Mouse (Mus musculus) liver, adult 2 months (tissue): ENCODE measurements at regions not wholly inside any gene's neighbourhood (a gene's known extent, or its start where the extent isn't known, plus 50 kb on each side); places are given as distances from the start of the nearest gene placed in this dataset.

Source experiments
- DNase-seq: peaks from one replicate; pipeline ENCODE4 v3.0.0-alpha.2; 2011; ENCODE audit warnings: low read depth, low spot score; ENCODE audit errors: extremely low read depth
- H3K27ac ChIP-seq: fragments of 200-500 bp; replicated peaks from 2 replicates; pipeline ENCODE4 v1.5.1; 2012; ENCODE audit warnings: low read depth, mild to moderate bottlenecking, control low read depth, inconsistent platforms, low read length; ENCODE audit not compliant: insufficient read depth
- H3K27me3 ChIP-seq: fragments of 200-500 bp; 2 replicates; pipeline ENCODE4 v1.6.1; 2012; ENCODE audit warnings: mild to moderate bottlenecking, moderate library complexity, low read length, inconsistent platforms; ENCODE audit not compliant: control insufficient read depth, insufficient read depth
- H3K36me3 ChIP-seq: fragments of 200-500 bp; 2 replicates; pipeline ENCODE4 v1.6.1; 2012; ENCODE audit warnings: low read length, inconsistent platforms; ENCODE audit not compliant: control insufficient read depth, insufficient read depth
- H3K4me1 ChIP-seq: fragments of 200-500 bp; 2 replicates; pipeline ENCODE4 v1.6.1; 2011; ENCODE audit warnings: low read length; ENCODE audit not compliant: control insufficient read depth, insufficient read depth
- H3K4me3 ChIP-seq: fragments of 200-500 bp; 2 replicates; pipeline ENCODE4 v1.5.1; 2011; ENCODE audit warnings: low read depth, mild to moderate bottlenecking, control low read depth, low read length, moderate library complexity; ENCODE audit not compliant: insufficient read depth
- H3K79me2 ChIP-seq: fragments of 200-500 bp; 2 replicates; pipeline ENCODE4 v1.6.1; 2012; ENCODE audit warnings: inconsistent platforms, mild to moderate bottlenecking, low read length, moderate library complexity; ENCODE audit not compliant: control insufficient read depth, insufficient read depth
- H3K9ac ChIP-seq: fragments of 200-500 bp; 2 replicates; pipeline ENCODE4 v1.6.1; 2012; ENCODE audit warnings: low read depth, mild to moderate bottlenecking, control low read depth, inconsistent platforms, low read length
- CTCF ChIP-seq: fragments of 200-500 bp; IDR thresholded peaks from 2 replicates; pipeline ENCODE4 v1.5.1; 2011; ENCODE audit warnings: low read depth, low read length, control low read depth
- POLR2A ChIP-seq: fragments of 200-500 bp; IDR thresholded peaks from 2 replicates; pipeline ENCODE4 v1.6.1; 2011; ENCODE audit warnings: low read length, control low read depth; ENCODE audit not compliant: insufficient read depth; ENCODE audit errors: extremely low read depth
- WGBS: fragments of 180-500 bp; shearing (Covaris S2); methylation state at CpG from one replicate; pipeline ENCODE4 v1.1.7; 2018; 5-methylcytosine and 5-hydroxymethylcytosine counted together

- no peak for DNase-seq
- no peaks in the 10 kb centered on the region for H3K27me3 ChIP-seq
- no peak overlapping the region for H3K27ac ChIP-seq
- no peak for TF ChIP-seq POLR2A
- no peak for TF ChIP-seq CTCF
- H3K79me2 ChIP-seq, result no peaks in the 10 kb centered on the region
- H3K36me3 ChIP-seq, result no peaks in the 10 kb centered on the region
- H3K9ac ChIP-seq, result no peak overlapping the region
- H3K4me3 ChIP-seq, result no peak overlapping the region
- WGBS, result 88% methylated on average over 7 of the region's 7 CpGs
- no peaks in the 10 kb centered on the region for H3K4me1 ChIP-seq
Observed at GRCm38 (mm10) chr8:128065964-128066680, 292.3 kb upstream of the Nrp1 start.

GRCm38 (mm10) chr8:128069749-128070148, 288.7 kb upstream of the Nrp1 start:
- H3K9ac ChIP-seq, result no peak overlapping the region
- H3K27ac ChIP-seq, result no peak overlapping the region
- no peaks in the 10 kb centered on the region for H3K36me3 ChIP-seq
- WGBS, result 80% methylated on average over 2 of the region's 2 CpGs
- no peaks in the 10 kb centered on the region for H3K4me1 ChIP-seq
- no peak for DNase-seq
- no peaks in the 10 kb centered on the region for H3K27me3 ChIP-seq
- H3K79me2 ChIP-seq, result no peaks in the 10 kb centered on the region
- no peak overlapping the region for H3K4me3 ChIP-seq
- TF ChIP-seq POLR2A (no peak), CTCF (no peak)

- Histone ChIP-seq H3K27ac (no peak overlapping the region), H3K4me1 (no peaks in the 10 kb centered on the region), H3K9ac (no peak overlapping the region), H3K36me3 (no peaks in the 10 kb centered on the region), H3K27me3 (no peaks in the 10 kb centered on the region), H3K79me2 (no peaks in the 10 kb centered on the region), H3K4me3 (no peak overlapping the region)
- TF ChIP-seq POLR2A, result no peak
- TF ChIP-seq CTCF, result no peak
- WGBS, result 93% methylated on average over 1 of the region's 1 CpGs
- no peak for DNase-seq
Observed at GRCm38 (mm10) chr8:128075566-128075965, 282.8 kb upstream of the Nrp1 start.

GRCm38 (mm10) chr8:128076226-128076625, 282.2 kb upstream of the Nrp1 start:
- TF ChIP-seq CTCF (no peak), POLR2A (no peak)
- Histone ChIP-seq H3K27me3 (no peaks in the 10 kb centered on the region), H3K36me3 (no peaks in the 10 kb centered on the region), H3K4me1 (no peaks in the 10 kb centered on the region), H3K4me3 (no peak overlapping the region), H3K79me2 (no peaks in the 10 kb centered on the region), H3K27ac (no peak overlapping the region), H3K9ac (no peak overlapping the region)
- 91% methylated on average over 4 of the region's 4 CpGs for WGBS
- no peak for DNase-seq

- H3K4me1 ChIP-seq, result no peaks in the 10 kb centered on the region
- no peak overlapping the region for H3K4me3 ChIP-seq
- no peak for TF ChIP-seq CTCF
- no peak for TF ChIP-seq POLR2A
- no peaks in the 10 kb centered on the region for H3K36me3 ChIP-seq
- 92% methylated on average over 1 of the region's 1 CpGs for WGBS
- H3K79me2 ChIP-seq, result no peaks in the 10 kb centered on the region
- H3K27me3 ChIP-seq, result no peaks in the 10 kb centered on the region
- H3K27ac ChIP-seq, result no peak overlapping the region
- H3K9ac ChIP-seq, result no peak overlapping the region
- peak; percentile 35 for DNase-seq
Observed at GRCm38 (mm10) chr8:128078740-128079139, 279.7 kb upstream of the Nrp1 start.

- Histone ChIP-seq H3K4me1 (no peaks in the 10 kb centered on the region), H3K27me3 (no peaks in the 10 kb centered on the region), H3K79me2 (no peaks in the 10 kb centered on the region), H3K36me3 (no peaks in the 10 kb centered on the region), H3K9ac (no peak overlapping the region), H3K4me3 (no peak overlapping the region), H3K27ac (no peak overlapping the region)
- no peak for TF ChIP-seq POLR2A
- no peak for TF ChIP-seq CTCF
- peak; percentile 25 for DNase-seq
- WGBS, result 15% methylated on average over 1 of the region's 1 CpGs
Observed at GRCm38 (mm10) chr8:128085800-128086199, 272.6 kb upstream of the Nrp1 start.
